Mouse (Mus musculus): ENCODE results near the gene Gm42417.

DNA sequence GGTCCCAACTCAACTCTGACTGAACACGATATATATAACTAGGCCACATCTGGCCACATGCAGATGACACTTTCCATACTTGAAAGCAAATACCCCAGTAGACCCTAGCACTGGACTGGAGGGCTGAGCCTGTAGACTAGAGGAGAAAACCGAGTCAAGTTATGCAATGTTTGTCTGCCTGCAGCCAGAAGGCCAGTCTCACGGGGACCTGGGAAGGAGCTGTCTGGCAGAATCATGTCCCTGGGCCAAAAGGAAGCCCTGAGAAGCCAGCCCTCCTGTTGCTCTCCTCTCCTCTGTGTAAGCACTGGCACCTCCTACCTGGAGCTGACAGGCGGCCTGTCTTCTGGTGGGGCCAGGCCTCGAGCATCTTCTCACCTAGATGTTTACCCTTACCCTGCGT is 36.1 kb upstream of the Gm42417 start:
- TF ChIP-seq CTCF (IDR thresholded peaks at IDR 0.05; ENCODE audit: low read depth) (no peak), EP300 (IDR thresholded peaks at IDR 0.05; ENCODE audit: low read depth) (no peak)

All from heart, postnatal 0 days (tissue).